Mouse (Mus musculus) spleen, postnatal 10 days (tissue): Measurements from ENCODE around the gene Pdlim3.
"Not testable (repeated sequence)": the region's sequence is repeated elsewhere in the genome, so short reads cannot be mapped to it uniquely, and the experiment has no call there.

Experiments used
- DNase-seq, 2 experiments: peaks; one replicate each; pipeline ENCODE4 v3.0.0; 2021 to 2022; ENCODE audit warnings: low spot score in 2 of 2

The Pdlim3 gene

GRCm38 (mm10) chr8:45885202-45885685 lies at the start of gene Pdlim3:
TSS of gene Pdlim3 (plus strand) at chr8:45885461.
- DNase-seq: peak in 1 of 2 experiments; percentile 13

- DNase-seq: no peak
Observed at GRCm38 (mm10) chr8:45843306-45843705, 42.0 kb upstream of the Pdlim3 start.

GRCm38 (mm10) chr8:45844097-45844885 lies 41.0 kb upstream of the Pdlim3 start:
- DNase-seq: no peak

- no peak for DNase-seq
Observed at GRCm38 (mm10) chr8:45844911-45845481, 40.3 kb upstream of the Pdlim3 start.

GRCm38 (mm10) chr8:45845906-45846305 lies 39.4 kb upstream of the Pdlim3 start:
- no peak for DNase-seq

- DNase-seq: no peak
Observed at GRCm38 (mm10) chr8:45855118-45855517, 30.1 kb upstream of the Pdlim3 start.

GRCm38 (mm10) chr8:45857734-45858133 lies 27.5 kb upstream of the Pdlim3 start:
- no peak for DNase-seq

- no peak for DNase-seq
Observed at GRCm38 (mm10) chr8:45858391-45858790, 26.9 kb upstream of the Pdlim3 start.

- DNase-seq: not testable (repeated sequence)
Observed at GRCm38 (mm10) chr8:45871587-45871986, 13.7 kb upstream of the Pdlim3 start.

GRCm38 (mm10) chr8:45872077-45872476 lies 13.2 kb upstream of the Pdlim3 start:
- no peak for DNase-seq

- DNase-seq: peak in 1 of 2 experiments; percentile 46
Observed at GRCm38 (mm10) chr8:45874945-45875626, 10.2 kb upstream of the Pdlim3 start.

GRCm38 (mm10) chr8:45876397-45876796 lies 8.9 kb upstream of the Pdlim3 start:
- no peak for DNase-seq

GRCm38 (mm10) chr8:45877680-45878079 lies 7.6 kb upstream of the Pdlim3 start:
- DNase-seq: no peak

GRCm38 (mm10) chr8:45880457-45880856 lies 4.8 kb upstream of the Pdlim3 start:
- DNase-seq: no peak

- DNase-seq: no peak
Observed at GRCm38 (mm10) chr8:45881726-45882125, 3.5 kb upstream of the Pdlim3 start.

- no peak for DNase-seq
Observed at GRCm38 (mm10) chr8:45883793-45884192, 1.5 kb upstream of the Pdlim3 start.

- DNase-seq: no peak
Observed at GRCm38 (mm10) chr8:45884552-45884951, 709 bp upstream of the Pdlim3 start.

- DNase-seq: no peak
Observed at GRCm38 (mm10) chr8:45885775-45886174, 514 bp downstream of the Pdlim3 start.

GRCm38 (mm10) chr8:45889737-45890136 lies 4.5 kb downstream of the Pdlim3 start:
- no peak for DNase-seq

GRCm38 (mm10) chr8:45896590-45896989 lies 11.3 kb downstream of the Pdlim3 start:
- no peak for DNase-seq

- peak in 1 of 2 experiments; percentile 72 for DNase-seq
Observed at GRCm38 (mm10) chr8:45899783-45900182, 14.5 kb downstream of the Pdlim3 start.

GRCm38 (mm10) chr8:45901626-45902025 lies 16.4 kb downstream of the Pdlim3 start:
- no peak for DNase-seq

GRCm38 (mm10) chr8:45903659-45904058 lies 18.4 kb downstream of the Pdlim3 start:
- no peak for DNase-seq
